Mouse (Mus musculus): ENCODE data around the gene Gpr158. TPM values are rescaled to one million over a fixed set of nuclear protein-coding genes. Genes with fewer than 3 reads are reported as not detected.

The Gpr158 gene
- polyA plus RNA-seq, 1 experiment: not detected

DNA sequence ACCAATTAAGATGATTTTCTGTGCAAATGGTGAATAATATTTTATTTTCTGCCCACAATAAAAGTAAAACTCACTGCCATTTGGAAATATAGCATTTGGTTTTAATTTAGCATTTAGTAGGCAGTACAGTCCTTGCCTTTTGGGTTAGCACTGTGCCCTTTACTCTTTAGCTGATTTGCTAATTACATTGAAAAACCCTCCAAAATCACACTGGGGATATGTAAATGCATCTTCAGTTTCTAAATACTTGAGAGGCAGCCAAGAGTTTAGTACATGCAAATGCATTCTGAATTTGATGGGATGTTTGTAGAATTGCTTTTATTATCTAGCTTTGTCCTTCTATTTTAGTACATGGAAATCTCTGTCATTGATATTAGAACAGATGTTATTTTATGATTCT is 163.4 kb downstream of the Gpr158 start:
- no peak for TF ChIP-seq POLR2A (IDR thresholded peaks at IDR 0.05; ENCODE audit: low read depth, low read length)
- TF ChIP-seq CTCF (IDR thresholded peaks at IDR 0.05; ENCODE audit: borderline replicate concordance, insufficient read depth, low read length): no peak
- no peak overlapping the region for H3K4me3 ChIP-seq (ENCODE audit: insufficient read depth, low read length)
- H3K4me1 ChIP-seq (ENCODE audit: control insufficient read depth, insufficient read depth, low read length): no peaks in the 10 kb centered on the region
- no peak overlapping the region for H3K27ac ChIP-seq (ENCODE audit: insufficient read depth, low read length)

DNA sequence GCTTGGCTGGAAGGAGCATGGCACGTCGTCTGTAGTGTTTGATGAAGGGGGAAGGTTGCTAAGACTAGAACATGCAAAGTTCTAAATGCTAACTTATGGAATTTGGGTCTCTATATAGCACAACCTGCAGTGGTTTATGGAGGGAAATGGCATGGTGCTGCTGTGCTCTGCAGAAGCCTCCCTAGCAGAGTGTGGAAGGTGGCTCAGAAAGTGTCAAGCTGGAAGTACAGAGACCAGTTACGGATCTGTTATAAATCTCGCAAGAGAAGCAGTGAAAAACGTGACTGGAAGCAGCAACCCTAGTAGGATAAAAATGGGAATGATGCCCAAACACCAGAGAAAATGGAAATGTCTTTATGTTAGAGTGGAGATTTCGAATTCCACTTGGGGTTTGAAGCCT is 251.8 kb downstream of the Gpr158 start:
- TF ChIP-seq POLR2A (IDR thresholded peaks at IDR 0.05; ENCODE audit: low read depth, low read length) (no peak), CTCF (IDR thresholded peaks at IDR 0.05; ENCODE audit: borderline replicate concordance, insufficient read depth, low read length) (no peak)
- no peak overlapping the region for H3K27ac ChIP-seq (ENCODE audit: insufficient read depth, low read length)
- H3K4me1 ChIP-seq (ENCODE audit: control insufficient read depth, insufficient read depth, low read length): no peaks in the 10 kb centered on the region
- no peak overlapping the region for H3K4me3 ChIP-seq (ENCODE audit: insufficient read depth, low read length)

DNA sequence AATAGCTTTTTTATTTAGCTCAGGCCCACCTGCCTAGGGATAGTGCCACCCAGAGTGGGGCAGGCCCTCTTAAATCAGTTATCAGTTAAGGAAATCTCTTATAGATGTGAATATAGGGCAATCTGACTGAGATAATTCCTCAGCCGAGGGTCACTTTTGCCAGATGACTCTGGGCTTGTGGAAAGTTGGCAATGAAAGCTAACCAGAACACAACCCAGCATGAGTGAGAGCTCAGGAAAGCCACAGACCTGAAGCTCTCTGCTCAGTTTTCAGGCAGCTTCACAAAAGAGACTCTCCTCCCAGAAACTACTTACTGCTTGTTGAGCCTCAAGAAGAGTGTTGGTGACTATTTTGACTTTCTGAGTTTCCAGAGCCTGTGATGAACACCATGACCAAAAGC is 264.8 kb downstream of the Gpr158 start:
- TF ChIP-seq POLR2A (IDR thresholded peaks at IDR 0.05; ENCODE audit: low read depth, low read length) (no peak), CTCF (IDR thresholded peaks at IDR 0.05; ENCODE audit: borderline replicate concordance, insufficient read depth, low read length) (no peak)
- Histone ChIP-seq H3K4me1 (ENCODE audit: control insufficient read depth, insufficient read depth, low read length) (no peaks in the 10 kb centered on the region), H3K27ac (ENCODE audit: insufficient read depth, low read length) (no peak overlapping the region), H3K4me3 (ENCODE audit: insufficient read depth, low read length) (no peak overlapping the region)

DNA sequence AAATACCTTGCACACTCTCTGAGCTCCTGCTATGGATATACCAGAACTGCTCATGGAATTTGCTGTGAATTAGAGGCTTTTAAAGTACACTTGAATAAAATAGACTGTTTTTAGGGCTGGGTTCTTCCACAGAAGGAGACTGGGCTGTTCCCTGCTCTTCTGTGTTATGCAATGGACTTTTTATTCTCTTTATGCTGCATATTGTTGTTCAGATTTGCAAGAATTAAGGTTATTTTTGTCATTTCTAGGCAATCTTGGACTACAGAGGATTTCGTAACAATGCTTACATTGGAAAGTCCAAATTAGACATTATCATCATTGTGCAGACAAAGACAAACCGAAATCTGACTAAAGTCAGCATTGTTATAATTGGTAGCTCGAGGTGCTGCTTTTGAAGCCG is 298.4 kb downstream of the Gpr158 start:
- Histone ChIP-seq H3K4me3 (ENCODE audit: insufficient read depth, low read length) (no peak overlapping the region), H3K4me1 (ENCODE audit: control insufficient read depth, insufficient read depth, low read length) (no peaks in the 10 kb centered on the region)

DNA sequence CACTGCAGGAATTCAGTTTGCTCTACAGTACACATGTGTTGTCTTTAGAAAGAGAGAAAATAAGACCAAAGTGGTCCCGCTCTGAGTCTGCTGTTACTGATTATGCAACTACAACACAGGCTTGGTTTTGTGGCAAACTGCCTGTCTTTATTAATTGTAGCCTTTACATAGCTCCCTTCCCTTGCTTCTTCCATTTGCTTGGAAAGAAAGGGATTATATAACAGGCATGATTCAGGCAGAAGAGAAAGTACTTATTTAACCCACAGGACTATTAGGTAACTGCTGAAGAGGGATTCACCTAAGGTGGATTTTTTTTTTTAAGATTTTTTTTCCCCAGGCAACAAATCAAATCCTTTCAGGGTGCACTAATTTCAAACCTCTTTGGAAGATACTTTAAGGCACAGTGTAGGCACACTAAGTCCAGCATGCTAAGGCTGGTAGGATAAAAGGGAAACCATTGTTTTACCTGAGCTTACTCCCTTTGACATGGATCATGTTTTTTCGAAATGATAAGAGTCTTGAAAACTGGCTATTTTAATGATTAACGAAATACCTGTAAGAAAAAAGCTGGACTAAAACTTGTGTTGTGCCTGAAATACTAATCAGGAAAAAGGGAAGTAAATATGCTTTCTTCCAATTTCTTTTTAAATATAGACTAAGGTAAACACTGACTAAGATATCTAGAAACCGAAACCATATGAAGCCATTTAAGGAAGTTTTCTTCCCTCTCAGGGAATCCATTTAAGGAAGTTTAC is 308.9 kb downstream of the Gpr158 start:
- no peaks in the 10 kb centered on the region for H3K4me1 ChIP-seq (ENCODE audit: control insufficient read depth, insufficient read depth, low read length)
- no peak overlapping the region for H3K4me3 ChIP-seq (ENCODE audit: insufficient read depth, low read length)
- no peak for TF ChIP-seq POLR2A (IDR thresholded peaks at IDR 0.05; ENCODE audit: low read depth, low read length)
- no peak for TF ChIP-seq CTCF (IDR thresholded peaks at IDR 0.05; ENCODE audit: borderline replicate concordance, insufficient read depth, low read length)
- H3K27ac ChIP-seq (ENCODE audit: insufficient read depth, low read length): no peak overlapping the region

More for the DNA sequence above, 298.4 kb downstream of the Gpr158 start:
- TF ChIP-seq POLR2A (IDR thresholded peaks at IDR 0.05; ENCODE audit: low read depth, low read length) (no peak), CTCF (IDR thresholded peaks at IDR 0.05; ENCODE audit: borderline replicate concordance, insufficient read depth, low read length) (no peak)
- no peak overlapping the region for H3K27ac ChIP-seq (ENCODE audit: insufficient read depth, low read length)

DNA sequence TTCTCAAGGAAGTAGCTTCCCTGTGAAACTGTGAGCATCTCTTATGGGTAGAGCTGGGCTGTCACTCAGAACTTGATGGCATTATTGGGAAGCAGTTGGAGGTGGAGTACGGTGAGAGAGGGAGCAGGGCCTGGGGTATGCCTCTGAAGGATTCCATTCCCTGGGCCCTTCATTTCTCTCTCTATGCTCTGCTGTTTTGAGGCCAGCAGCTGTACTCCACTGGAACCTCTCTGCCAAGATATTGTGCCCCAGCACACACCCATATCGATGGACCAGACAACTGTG is 309.4 kb downstream of the Gpr158 start:
- Histone ChIP-seq H3K4me1 (ENCODE audit: control insufficient read depth, insufficient read depth, low read length) (no peaks in the 10 kb centered on the region), H3K27ac (ENCODE audit: insufficient read depth, low read length) (no peak overlapping the region), H3K4me3 (ENCODE audit: insufficient read depth, low read length) (no peak overlapping the region)
- TF ChIP-seq POLR2A (IDR thresholded peaks at IDR 0.05; ENCODE audit: low read depth, low read length) (no peak), CTCF (IDR thresholded peaks at IDR 0.05; ENCODE audit: borderline replicate concordance, insufficient read depth, low read length) (no peak)

DNA sequence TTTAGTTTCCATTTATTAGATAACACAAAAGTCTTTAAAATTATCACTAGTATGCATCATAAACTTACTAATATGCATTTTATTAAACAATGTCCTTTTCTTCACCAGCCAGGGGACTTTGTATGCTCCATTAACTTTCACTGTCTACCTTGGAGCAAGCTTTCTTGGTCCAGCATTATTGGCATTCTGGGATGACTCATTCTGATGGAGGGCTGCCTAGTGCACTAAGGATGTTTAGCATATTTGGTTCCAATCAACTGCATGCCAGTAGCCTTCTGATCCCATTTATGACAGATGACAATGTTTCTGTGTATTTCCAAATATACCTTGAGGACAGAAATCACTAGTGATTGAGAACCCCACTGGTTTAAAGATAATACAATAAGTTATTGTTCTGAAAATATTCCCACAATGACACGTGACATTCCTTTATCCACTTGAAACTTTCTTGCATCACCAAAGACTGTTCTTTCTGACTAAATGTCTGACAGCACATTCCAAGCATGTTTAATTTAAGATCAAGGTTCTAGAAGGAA is 313.5 kb downstream of the Gpr158 start:
- Histone ChIP-seq H3K27ac (ENCODE audit: insufficient read depth, low read length) (no peak overlapping the region), H3K4me3 (ENCODE audit: insufficient read depth, low read length) (no peak overlapping the region), H3K4me1 (ENCODE audit: control insufficient read depth, insufficient read depth, low read length) (no peaks in the 10 kb centered on the region)
- no peak for TF ChIP-seq CTCF (IDR thresholded peaks at IDR 0.05; ENCODE audit: borderline replicate concordance, insufficient read depth, low read length)
- no peak for TF ChIP-seq POLR2A (IDR thresholded peaks at IDR 0.05; ENCODE audit: low read depth, low read length)

DNA sequence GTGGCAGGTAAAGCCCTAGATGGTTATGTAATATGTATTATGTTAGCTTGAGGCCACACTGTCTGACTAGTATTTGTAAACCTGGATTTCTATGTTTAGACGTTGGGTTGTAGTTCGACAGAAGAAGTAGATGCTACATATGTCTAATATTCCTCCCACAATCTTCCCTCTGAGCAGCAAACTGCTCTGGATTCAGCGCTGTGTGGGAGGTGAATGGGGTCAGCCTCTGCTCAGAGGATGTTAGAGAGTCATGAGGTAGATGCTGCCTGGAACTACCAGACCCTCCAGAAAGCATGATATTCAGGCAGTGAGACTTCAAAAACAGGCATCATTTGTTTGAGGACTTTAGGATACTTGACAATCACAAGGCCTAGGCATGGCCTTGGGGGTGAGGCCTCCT is 317.4 kb downstream of the Gpr158 start:
- Histone ChIP-seq H3K4me1 (ENCODE audit: control insufficient read depth, insufficient read depth, low read length) (no peaks in the 10 kb centered on the region), H3K27ac (ENCODE audit: insufficient read depth, low read length) (no peak overlapping the region), H3K4me3 (ENCODE audit: insufficient read depth, low read length) (no peak overlapping the region)
- no peak for TF ChIP-seq CTCF (IDR thresholded peaks at IDR 0.05; ENCODE audit: borderline replicate concordance, insufficient read depth, low read length)

DNA sequence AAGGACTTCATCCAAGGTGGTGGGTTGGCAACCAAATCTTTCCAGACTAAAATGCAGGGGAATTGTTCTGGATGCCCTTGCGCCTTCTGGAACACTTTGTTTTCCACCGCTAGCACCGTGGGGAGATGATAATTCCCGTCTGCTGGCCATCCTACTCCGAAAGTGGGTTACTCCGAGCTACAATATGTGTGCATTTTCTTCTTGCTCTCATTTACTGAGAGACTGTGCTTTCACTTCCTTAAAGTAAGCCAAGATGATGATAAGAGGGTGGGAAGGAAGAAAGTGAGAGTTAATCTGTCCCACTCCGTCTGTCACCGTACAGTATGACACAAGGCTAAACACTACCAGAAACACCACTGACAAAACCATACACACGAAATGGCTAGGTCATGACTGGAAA is 325.8 kb downstream of the Gpr158 start:
- TF ChIP-seq CTCF (IDR thresholded peaks at IDR 0.05; ENCODE audit: borderline replicate concordance, insufficient read depth, low read length) (no peak), POLR2A (IDR thresholded peaks at IDR 0.05; ENCODE audit: low read depth, low read length) (no peak)
- no peak overlapping the region for H3K4me3 ChIP-seq (ENCODE audit: insufficient read depth, low read length)
- H3K4me1 ChIP-seq (ENCODE audit: control insufficient read depth, insufficient read depth, low read length): no peaks in the 10 kb centered on the region
- no peak overlapping the region for H3K27ac ChIP-seq (ENCODE audit: insufficient read depth, low read length)

DNA sequence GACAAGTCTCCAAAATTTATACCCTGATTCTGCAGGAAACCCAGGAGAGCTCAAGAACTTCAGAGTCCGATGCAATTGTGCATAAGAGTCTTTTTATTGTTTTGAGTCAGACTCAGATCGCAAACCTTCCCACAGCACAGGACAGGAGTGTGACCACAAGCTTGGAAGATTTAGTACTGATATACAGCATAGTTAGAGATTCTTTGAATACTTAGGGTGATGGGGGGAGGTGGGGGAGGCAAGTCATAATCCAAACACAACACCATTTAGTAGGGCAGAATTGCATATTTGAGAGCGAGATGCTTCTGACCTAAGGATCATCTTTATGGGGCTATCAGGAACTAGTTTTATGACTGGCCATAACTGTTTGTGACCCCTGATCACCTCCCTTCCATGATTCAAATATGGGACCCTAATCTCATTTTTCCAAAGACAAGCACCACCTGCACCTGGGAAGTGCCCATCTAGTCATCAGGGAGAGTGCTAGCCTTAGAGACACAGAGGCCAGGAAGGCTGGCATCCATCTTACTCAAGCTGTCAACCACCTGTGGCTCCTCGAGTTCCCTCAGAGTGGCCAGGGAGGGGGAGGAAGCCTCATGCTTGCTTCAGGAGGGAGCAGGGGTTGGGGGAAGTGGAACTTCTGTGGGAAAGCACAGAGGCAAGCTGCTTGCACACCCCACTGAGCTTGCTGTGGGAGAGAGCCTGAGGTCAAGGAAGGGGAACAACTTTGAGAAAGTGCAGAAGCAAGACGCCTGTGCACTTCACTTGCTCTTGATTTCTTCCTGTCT is 326.7 kb downstream of the Gpr158 start:
- H3K4me3 ChIP-seq (ENCODE audit: insufficient read depth, low read length): no peak overlapping the region
- no peaks in the 10 kb centered on the region for H3K4me1 ChIP-seq (ENCODE audit: control insufficient read depth, insufficient read depth, low read length)
- no peak overlapping the region for H3K27ac ChIP-seq (ENCODE audit: insufficient read depth, low read length)
- no peak for TF ChIP-seq CTCF (IDR thresholded peaks at IDR 0.05; ENCODE audit: borderline replicate concordance, insufficient read depth, low read length)
- no peak for TF ChIP-seq POLR2A (IDR thresholded peaks at IDR 0.05; ENCODE audit: low read depth, low read length)

All from embryonic fibroblast, embryonic 13.5 days (primary cell).